Mouse (Mus musculus): ENCODE measurements around the gene Lrrc8a.

Gene Lrrc8a

GRCm38 (mm10) chr2:30306087-30306486 lies 68.6 kb downstream of the Lrrc8a start:
- no peak for DNase-seq (ENCODE audit: low spot score)

DNA sequence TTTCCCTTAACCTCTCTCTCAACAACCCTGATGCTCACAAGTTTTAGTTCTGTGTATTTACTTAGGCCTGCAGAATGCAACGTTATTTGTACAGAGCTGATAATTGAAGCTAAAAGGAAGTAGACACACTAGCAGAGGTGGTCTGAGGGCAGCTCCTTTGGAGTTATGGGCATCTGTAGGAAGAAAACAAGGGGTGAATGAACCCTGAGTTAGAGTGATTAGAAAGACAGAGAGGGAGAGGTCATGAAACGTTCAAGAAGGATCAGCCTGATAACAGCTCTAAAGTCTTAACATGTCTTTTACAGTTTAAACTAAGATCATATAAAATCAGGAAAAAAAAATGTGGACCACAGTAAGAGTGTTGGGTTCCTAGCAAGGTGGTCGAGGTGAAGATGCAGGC lies 71.8 kb downstream of the Lrrc8a start:
- no peak for DNase-seq (ENCODE audit: low spot score)

DNA sequence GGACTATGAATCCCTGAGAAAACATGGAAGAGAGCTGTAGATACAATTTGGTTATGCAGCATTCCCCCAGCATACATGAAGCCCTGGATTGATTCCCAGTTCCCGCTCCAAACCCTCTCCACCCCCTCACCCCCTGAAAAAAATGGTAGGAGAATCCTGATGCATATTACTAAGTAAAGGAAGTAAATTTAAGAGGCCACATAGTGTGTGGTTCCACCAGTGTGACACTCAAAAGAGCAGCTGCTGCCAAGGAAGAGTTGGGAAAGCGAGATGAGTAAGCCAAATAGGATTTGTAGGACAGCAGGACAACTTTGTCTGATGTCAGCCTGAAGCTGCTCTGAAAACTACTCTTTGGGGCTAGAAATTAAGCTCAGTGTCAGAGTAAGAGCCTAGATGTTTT lies 74.0 kb downstream of the Lrrc8a start:
- no peak for DNase-seq (ENCODE audit: low spot score)
